Mouse (Mus musculus): Measurements from ENCODE around the gene Fam221b. TPM values are rescaled to one million over a fixed set of nuclear protein-coding genes. Genes with fewer than 3 reads are reported as not detected.

Fam221b gene
- polyA plus RNA-seq, 1 experiment from 2014 or later = 3.9 TPM

GRCm38 (mm10) chr4:43613060-43613730, 55.8 kb downstream of the Fam221b start:
- Histone ChIP-seq H3K9ac (no peak overlapping the region), H3K4me1 (replicated peaks) (no peaks in the 10 kb centered on the region), H3K4me2 (no peak overlapping the region), H3K27me3 (replicated peaks) (no peaks in the 10 kb centered on the region), H3K36me3 (no peaks in the 10 kb centered on the region), H3K27ac (ENCODE audit: poor library complexity, severe bottlenecking) (no peak overlapping the region), H3K9me3 (replicated peaks) (no peaks in the 10 kb centered on the region), H3K4me3 (no peak overlapping the region)
- no peak for ATAC-seq (ENCODE audit: insufficient number of reproducible peaks, low FRiP score)
- WGBS = 60% methylated on average over 3 of the region's 3 CpGs

- Histone ChIP-seq H3K9ac (no peak overlapping the region), H3K36me3 (no peaks in the 10 kb centered on the region), H3K4me2 (no peak overlapping the region), H3K4me3 (no peak overlapping the region), H3K27me3 (replicated peaks) (no peaks in the 10 kb centered on the region), H3K4me1 (replicated peaks) (no peaks in the 10 kb centered on the region), H3K27ac (ENCODE audit: poor library complexity, severe bottlenecking) (no peak overlapping the region), H3K9me3 (replicated peaks) (no peaks in the 10 kb centered on the region)
- ATAC-seq (ENCODE audit: insufficient number of reproducible peaks, low FRiP score) = no peak
- WGBS = 51% methylated on average over 10 of the region's 10 CpGs
These were observed 56.4 kb downstream of the Fam221b start for GRCm38 (mm10) chr4:43612534-43612933.

Small RNA genes lying within 50 kb of the gene (microRNA-seq; reads per million reads assigned to microRNA genes)
- not detected for gene Gm25262

Other genes with a start within 250 kb of the Fam221b start
- gene Fam166b, start 240.0 kb downstream of the Fam221b start, polyA plus RNA-seq (2016; fragmentation: Nextera tagmentation; extraction: Ambion mirVana) = 0.14 TPM in 1 of 2 replicates, not detected in the other
- 10.3 and 11.6 TPM in 2 replicates for gene Tesk1, start 227.2 kb downstream of the Fam221b start, polyA plus RNA-seq (2016; fragmentation: Nextera tagmentation; extraction: Ambion mirVana)
- gene Cd72, start 214.5 kb downstream of the Fam221b start, polyA plus RNA-seq (2016; fragmentation: Nextera tagmentation; extraction: Ambion mirVana) = 0.82 and 2.0 TPM in 2 replicates
- gene Sit1, start 185.4 kb downstream of the Fam221b start, polyA plus RNA-seq (2016; fragmentation: Nextera tagmentation; extraction: Ambion mirVana) = not detected in 2 replicates
- gene Ccdc107, start 176.2 kb downstream of the Fam221b start, polyA plus RNA-seq (2016; fragmentation: Nextera tagmentation; extraction: Ambion mirVana) = 63.6 and 66.4 TPM in 2 replicates
- 37.7 and 38.7 TPM in 2 replicates for gene Arhgef39, start 169.4 kb downstream of the Fam221b start, polyA plus RNA-seq (2016; fragmentation: Nextera tagmentation; extraction: Ambion mirVana)
- 1.6 and 2.0 TPM in 2 replicates for gene Car9, start 162.2 kb downstream of the Fam221b start, polyA plus RNA-seq (2016; fragmentation: Nextera tagmentation; extraction: Ambion mirVana)
- 153 and 155 TPM in 2 replicates for gene Tpm2, start 145.4 kb downstream of the Fam221b start, polyA plus RNA-seq (2016; fragmentation: Nextera tagmentation; extraction: Ambion mirVana)
- gene Creb3, start 106.8 kb downstream of the Fam221b start, polyA plus RNA-seq (2016; fragmentation: Nextera tagmentation; extraction: Ambion mirVana) = 57.2 and 61.2 TPM in 2 replicates
- 117 and 124 TPM in 2 replicates for gene Tln1, start 106.5 kb downstream of the Fam221b start, polyA plus RNA-seq (2016; fragmentation: Nextera tagmentation; extraction: Ambion mirVana)
- 20.4 and 26.4 TPM in 2 replicates for gene Rgp1, start 90.4 kb downstream of the Fam221b start, polyA plus RNA-seq (2016; fragmentation: Nextera tagmentation; extraction: Ambion mirVana)
- 25.5 and 25.8 TPM in 2 replicates for gene Gba2, start 90.3 kb downstream of the Fam221b start, polyA plus RNA-seq (2016; fragmentation: Nextera tagmentation; extraction: Ambion mirVana)
- 0.50 and 1.3 TPM in 2 replicates for gene Msmp, start 84.7 kb downstream of the Fam221b start, polyA plus RNA-seq (2016; fragmentation: Nextera tagmentation; extraction: Ambion mirVana)
- 11.0 and 11.2 TPM in 2 replicates for gene Npr2, start 37.2 kb downstream of the Fam221b start, polyA plus RNA-seq (2016; fragmentation: Nextera tagmentation; extraction: Ambion mirVana)
- 0.40 and 0.51 TPM in 2 replicates for gene Spag8, start 15.6 kb downstream of the Fam221b start, polyA plus RNA-seq (2016; fragmentation: Nextera tagmentation; extraction: Ambion mirVana)
- gene Hint2, start 12.7 kb downstream of the Fam221b start, polyA plus RNA-seq (2016; fragmentation: Nextera tagmentation; extraction: Ambion mirVana) = 130 and 139 TPM in 2 replicates
- gene Tmem8b, start 174 bp downstream of the Fam221b start, polyA plus RNA-seq (2016; fragmentation: Nextera tagmentation; extraction: Ambion mirVana) = 5.1 and 5.6 TPM in 2 replicates
- not detected in 2 replicates for gene Olfr70, start 31.7 kb upstream of the Fam221b start, polyA plus RNA-seq (2016; fragmentation: Nextera tagmentation; extraction: Ambion mirVana)
- not detected in 2 replicates for gene Olfr71, start 41.1 kb upstream of the Fam221b start, polyA plus RNA-seq (2016; fragmentation: Nextera tagmentation; extraction: Ambion mirVana)
- gene Hrct1, start 58.0 kb upstream of the Fam221b start, polyA plus RNA-seq (2016; fragmentation: Nextera tagmentation; extraction: Ambion mirVana) = 0.96 and 1.0 TPM in 2 replicates
- gene Spaar, start 60.9 kb upstream of the Fam221b start, polyA plus RNA-seq (2016; fragmentation: Nextera tagmentation; extraction: Ambion mirVana) = 0.15 and 0.35 TPM in 2 replicates
- gene Olfr159, start 101.9 kb upstream of the Fam221b start, polyA plus RNA-seq (2016; fragmentation: Nextera tagmentation; extraction: Ambion mirVana) = not detected in 2 replicates
- gene Olfr156, start 154.8 kb upstream of the Fam221b start, polyA plus RNA-seq (2016; fragmentation: Nextera tagmentation; extraction: Ambion mirVana) = not detected in 2 replicates
- not detected in 2 replicates for gene Olfr157, start 171.1 kb upstream of the Fam221b start, polyA plus RNA-seq (2016; fragmentation: Nextera tagmentation; extraction: Ambion mirVana)
- not detected in 2 replicates for gene Olfr155, start 182.4 kb upstream of the Fam221b start, polyA plus RNA-seq (2016; fragmentation: Nextera tagmentation; extraction: Ambion mirVana)
- 12.8 and 14.6 TPM in 2 replicates for gene Reck, start 206.4 kb upstream of the Fam221b start, polyA plus RNA-seq (2016; fragmentation: Nextera tagmentation; extraction: Ambion mirVana)